Mouse (Mus musculus) C2C12 (cell line): ENCODE results near the gene Tbc1d2.
"Not testable (repeated sequence)": the region's sequence is repeated elsewhere in the genome, so short reads cannot be mapped to it uniquely, and the experiment has no call there.

ENCODE experiments used
- CTCF ChIP-seq: IDR thresholded peaks from one replicate; pipeline ENCODE4 v1.5.1; 2011; ENCODE audit not compliant: control insufficient read depth, insufficient read depth, insufficient read length
- MAX ChIP-seq: IDR thresholded peaks from one replicate; pipeline ENCODE4 v1.6.1; 2011; ENCODE audit warnings: mild to moderate bottlenecking, control low read depth
- MYOD1 ChIP-seq: IDR thresholded peaks from one replicate; pipeline ENCODE4 v1.6.1; 2011; ENCODE audit warnings: low read depth; ENCODE audit not compliant: control insufficient read depth, insufficient read length

- TF ChIP-seq MYOD1, CTCF, MAX: not testable (repeated sequence)
Measured at GRCm38 (mm10) chr4:46582024-46582423, 68.0 kb downstream of the Tbc1d2 start.
